Mouse (Mus musculus) cerebellum, adult 2 months (tissue): ENCODE measurements around the gene 1190005I06Rik.
A peak's percentile ranks its signal among the peaks of the same experiment; 100 is the strongest.

Source experiments
- CTCF ChIP-seq: fragments of 200-500 bp; IDR thresholded peaks from 2 replicates; pipeline ENCODE4 v1.5.1; 2011; ENCODE audit warnings: low read depth, mild to moderate bottlenecking, control low read depth, low read length, moderate library complexity, borderline replicate concordance; ENCODE audit not compliant: insufficient read depth
- POLR2A ChIP-seq: fragments of 200-500 bp; IDR thresholded peaks from 2 replicates; pipeline ENCODE4 v1.6.1; 2011; ENCODE audit warnings: low read length, control low read depth, borderline replicate concordance; ENCODE audit not compliant: insufficient read depth

GRCm38 (mm10) chr8:120563851-120564837 is 83.3 kb downstream of the 1190005I06Rik start:
- TF ChIP-seq CTCF, result peak; percentile 15; the same call in 1 of the 2 replicates
- TF ChIP-seq POLR2A, result no peak
